Mouse (Mus musculus) MEL (cell line): ENCODE results near the gene Mtx1.

ENCODE experiments used
- CTCF ChIP-seq, 3 experiments: IDR thresholded peaks in 2 of 3; conservative IDR thresholded peaks in 1 of 3; 2 replicates each; pipeline ENCODE4 v1.5.1; 2011 to 2012; ENCODE audit warnings: low read length in 3 of 3, low read depth in 2 of 3, mild to moderate bottlenecking in 2 of 3, improper control_type of control experiment in 1 of 3, inconsistent platforms in 1 of 3, mixed read lengths in 1 of 3, moderate library complexity in 1 of 3; ENCODE audit not compliant: control insufficient read depth in 1 of 3, insufficient read depth in 1 of 3, poor library complexity in 1 of 3, severe bottlenecking in 1 of 3
- GATA1 ChIP-seq: IDR thresholded peaks from 2 replicates; pipeline ENCODE4 v1.6.1; 2011; ENCODE audit warnings: low read depth, low read length, improper control_type of control experiment
- POLR2AphosphoS5 ChIP-seq: IDR thresholded peaks from 2 replicates; pipeline ENCODE4 v1.6.1; 2012; ENCODE audit warnings: low read depth, borderline replicate concordance, mild to moderate bottlenecking, inconsistent platforms, low read length, moderate library complexity, mixed read lengths
- UBTF ChIP-seq: IDR thresholded peaks from 2 replicates; pipeline ENCODE4 v1.6.1; 2012; ENCODE audit warnings: low read depth, mild to moderate bottlenecking, inconsistent platforms, low read length, improper control_type of control experiment, moderate library complexity, borderline replicate concordance; ENCODE audit not compliant: insufficient read depth
- USF2 ChIP-seq, 2 experiments: IDR thresholded peaks; 2 replicates each; pipeline ENCODE4 v1.6.1; 2011 to 2012; ENCODE audit warnings: improper control_type of control experiment in 2 of 2, low read length in 2 of 2, borderline replicate concordance in 1 of 2, inconsistent platforms in 1 of 2, low read depth in 1 of 2, mild to moderate bottlenecking in 1 of 2; ENCODE audit not compliant: insufficient read depth in 1 of 2

DNA sequence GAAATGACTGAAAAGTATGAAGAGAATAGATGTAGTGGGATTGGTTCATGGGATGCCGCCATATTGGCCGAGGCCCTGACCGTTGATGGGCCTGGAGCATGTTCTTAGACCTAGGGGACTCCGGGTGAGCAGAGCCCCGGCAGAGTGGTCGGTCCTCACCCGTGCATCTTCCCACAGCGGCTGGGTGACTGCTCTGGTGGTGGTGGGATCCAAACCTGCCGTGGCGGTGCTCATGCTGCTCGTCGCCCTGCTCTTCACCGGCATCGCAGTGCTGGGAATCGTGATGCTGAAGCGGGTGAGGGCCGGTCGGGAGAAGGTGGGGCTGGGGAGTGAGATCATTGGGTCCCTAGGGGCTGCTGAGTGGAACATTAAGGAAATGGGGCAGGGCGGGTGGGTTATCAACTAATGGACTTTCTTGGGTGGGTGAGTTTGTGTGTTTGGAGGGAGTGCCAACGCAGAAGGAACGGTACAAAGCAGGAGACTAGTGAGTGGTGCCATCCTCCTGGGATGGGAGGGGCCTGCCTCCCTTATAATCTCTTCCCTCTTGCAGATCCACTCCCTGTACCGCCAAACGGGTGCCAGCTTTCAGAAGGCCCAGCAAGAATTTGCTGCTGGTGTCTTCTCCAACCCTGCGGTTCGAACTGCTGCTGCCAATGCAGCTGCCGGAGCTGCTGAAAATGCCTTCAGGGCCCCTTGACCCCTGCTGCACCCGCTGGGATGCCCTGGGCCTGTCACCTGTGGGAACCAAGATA is 45.0 kb downstream of the Mtx1 start:
- no peak for TF ChIP-seq CTCF (IDR thresholded peaks at IDR 0.05 in 2 of 3, conservative IDR thresholded peaks at IDR 0.05 in 1 of 3; ENCODE audit: control insufficient read depth in 1 of 3, insufficient read depth in 1 of 3, low read depth in 2 of 3, low read length in 3 of 3, poor library complexity in 1 of 3, severe bottlenecking in 1 of 3)
- TF ChIP-seq USF2 (IDR thresholded peaks at IDR 0.05; ENCODE audit: borderline replicate concordance in 1 of 2, insufficient read depth in 1 of 2, low read depth in 1 of 2, low read length in 2 of 2), result no peak
- TF ChIP-seq UBTF, result no peak
- no peak for TF ChIP-seq POLR2AphosphoS5
- TF ChIP-seq GATA1, result no peak
